Mouse (Mus musculus) retina, postnatal 1 day (tissue): Measurements from ENCODE around the gene Rgs8.
A peak's percentile ranks its signal among the peaks of the same experiment; 100 is the strongest.

Experiments
- DNase-seq: peaks from one replicate; pipeline ENCODE4 v3.0.0-alpha.2; 2012

Gene Rgs8

DNA sequence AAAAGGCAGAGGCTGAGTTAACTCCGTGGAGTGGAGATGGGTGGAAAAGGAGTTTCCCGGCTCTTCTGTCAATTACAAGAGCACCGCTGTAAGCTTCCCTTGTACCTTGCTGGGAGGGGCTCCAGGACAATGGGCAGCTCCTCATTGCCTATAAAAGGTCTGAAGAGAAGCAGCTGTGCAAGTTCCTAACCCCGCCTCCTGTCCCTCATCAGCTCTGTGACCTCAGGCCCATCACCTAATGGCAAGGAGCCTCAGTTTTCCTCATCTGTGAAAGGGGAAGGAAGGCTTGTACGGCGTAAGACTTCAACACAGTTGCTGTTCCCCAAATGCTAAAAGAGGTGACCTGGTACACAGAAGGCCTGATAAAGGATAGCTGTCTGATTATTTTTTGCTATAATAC is 24.8 kb downstream of the Rgs8 start:
- DNase-seq: no peak

DNA sequence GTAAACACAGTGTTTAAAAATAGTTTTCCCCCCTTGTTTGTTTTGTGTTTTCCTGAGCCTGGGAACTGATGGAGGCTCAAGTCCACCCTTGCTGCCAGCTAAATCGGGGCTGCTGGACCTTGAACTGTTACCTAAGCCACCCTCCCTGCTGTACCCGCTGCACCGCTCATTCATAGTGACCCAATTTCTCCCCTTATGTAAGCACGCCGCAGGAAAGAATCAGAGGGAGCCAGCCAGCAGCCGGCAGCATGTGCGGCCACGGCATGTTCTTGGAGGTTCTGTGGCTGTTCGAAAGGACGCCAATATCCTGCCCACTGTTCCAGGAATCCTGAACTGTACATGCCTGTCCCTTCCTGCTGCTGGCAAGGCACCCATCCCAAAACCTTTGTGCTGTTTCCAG is 26.3 kb downstream of the Rgs8 start:
- DNase-seq: peak; percentile 75

DNA sequence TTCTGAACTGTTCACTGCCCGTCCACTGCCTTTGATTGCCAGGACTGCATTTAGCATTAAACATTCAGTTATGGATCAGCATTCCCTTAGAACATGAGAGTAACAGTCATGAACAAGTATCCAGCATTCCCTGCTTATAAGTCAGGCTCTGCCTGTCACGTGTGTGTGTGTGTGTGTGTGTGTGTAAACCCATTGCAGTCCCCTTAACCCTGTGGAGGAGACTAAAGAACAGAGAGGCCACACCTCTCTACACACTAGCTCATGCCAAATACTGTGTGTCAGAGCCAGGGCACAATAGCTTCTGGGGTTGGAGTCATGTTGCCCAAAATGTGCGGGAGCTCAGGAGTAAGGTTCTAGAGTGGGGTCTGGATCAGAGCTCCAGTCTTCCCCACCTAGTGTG is 26.8 kb downstream of the Rgs8 start:
- DNase-seq: no peak

DNA sequence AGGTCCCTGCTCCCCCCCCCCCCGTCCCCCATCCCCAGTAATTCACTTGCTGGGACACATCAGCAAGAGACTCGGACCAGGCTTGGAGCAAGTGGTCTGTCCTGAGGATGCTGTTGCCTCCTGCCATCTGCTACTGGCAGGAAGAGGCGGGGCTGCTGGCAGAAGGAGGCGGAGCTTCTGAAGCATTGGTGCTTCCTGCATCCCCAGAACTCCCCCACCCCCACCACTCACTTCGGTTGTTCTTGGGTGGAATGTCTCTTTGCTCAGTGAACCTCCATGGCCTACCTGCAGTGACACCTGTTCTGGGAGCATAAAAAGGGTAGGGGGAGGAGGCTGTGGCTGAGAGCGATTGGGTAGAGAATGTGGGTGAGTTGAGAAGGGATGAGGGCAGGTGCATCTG is 27.5 kb downstream of the Rgs8 start:
- peak; percentile 58 for DNase-seq

DNA sequence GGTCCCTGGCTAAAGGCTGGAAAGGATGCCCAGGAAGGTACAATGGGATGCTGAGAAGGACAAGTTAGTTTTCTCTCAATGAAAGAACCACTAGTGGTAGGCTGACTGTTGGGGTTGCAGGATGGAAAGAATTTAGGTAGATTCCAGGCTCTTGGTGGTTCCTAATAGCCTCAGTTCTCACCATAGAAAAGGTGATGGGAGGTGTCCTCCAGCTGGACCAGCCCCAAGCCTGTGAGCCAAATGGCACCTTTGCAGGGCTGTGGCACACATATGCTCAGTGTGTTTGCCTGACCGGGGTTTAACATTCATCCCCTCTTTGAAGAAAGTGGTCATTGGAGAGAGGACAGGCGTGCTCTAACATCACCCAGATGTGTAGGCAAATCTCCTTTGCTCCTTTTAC is 28.2 kb downstream of the Rgs8 start:
- DNase-seq: no peak

DNA sequence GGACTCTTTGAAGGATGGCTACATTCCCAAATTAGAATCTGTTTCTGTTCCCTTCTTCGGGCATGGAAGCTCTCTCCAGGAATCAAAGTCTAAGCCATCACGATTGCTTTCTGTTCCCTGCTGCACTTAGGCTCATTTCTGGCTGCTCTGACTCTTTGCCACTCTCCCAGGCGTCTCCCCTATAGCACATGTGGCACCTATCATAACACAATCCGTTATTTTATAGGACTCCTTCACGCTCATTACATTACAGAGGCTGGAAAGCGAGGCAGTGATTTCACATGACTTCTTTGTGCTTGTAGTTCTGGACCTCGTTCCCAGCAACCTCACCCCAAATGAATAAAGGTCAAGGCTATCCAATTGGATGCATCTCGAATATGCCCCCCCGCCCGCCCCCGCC is 30.4 kb downstream of the Rgs8 start:
- DNase-seq: no peak

DNA sequence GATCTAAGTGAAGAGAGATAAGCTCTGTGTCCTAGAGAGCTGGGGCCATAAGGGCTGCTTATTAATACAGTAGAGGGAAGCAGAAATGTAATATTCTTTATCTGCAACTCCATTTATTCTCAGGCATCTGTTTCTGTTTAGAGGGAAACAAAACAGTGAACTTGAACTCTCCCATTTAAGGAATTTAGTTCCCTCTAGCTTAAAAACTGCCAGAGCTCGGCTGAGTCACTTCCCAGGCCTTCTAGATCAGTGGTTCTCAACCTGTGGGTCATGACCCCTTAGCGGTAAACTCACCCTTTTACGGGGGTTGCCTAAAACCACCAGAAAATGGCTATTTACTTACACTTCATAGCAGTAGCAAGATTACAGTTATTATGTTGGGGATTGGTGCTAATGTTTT is 32.8 kb downstream of the Rgs8 start:
- no peak for DNase-seq

DNA sequence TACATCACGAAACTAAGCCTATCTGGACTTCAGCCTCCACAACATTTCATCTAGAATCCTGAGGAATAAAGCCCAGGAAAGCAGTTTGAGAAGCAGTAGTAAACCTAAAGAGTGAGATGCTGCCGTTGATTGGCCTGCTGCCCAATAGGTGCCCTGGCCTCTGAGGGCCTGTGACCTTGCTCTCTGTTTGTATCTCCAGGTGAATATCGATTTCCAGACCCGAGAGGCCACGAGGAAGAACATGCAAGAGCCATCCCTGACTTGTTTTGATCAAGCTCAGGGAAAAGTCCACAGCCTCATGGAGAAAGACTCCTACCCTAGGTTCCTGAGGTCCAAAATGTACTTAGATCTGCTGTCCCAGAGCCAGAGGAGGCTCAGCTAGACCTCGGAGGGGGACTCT is 39.7 kb downstream of the Rgs8 start:
- DNase-seq: no peak

DNA sequence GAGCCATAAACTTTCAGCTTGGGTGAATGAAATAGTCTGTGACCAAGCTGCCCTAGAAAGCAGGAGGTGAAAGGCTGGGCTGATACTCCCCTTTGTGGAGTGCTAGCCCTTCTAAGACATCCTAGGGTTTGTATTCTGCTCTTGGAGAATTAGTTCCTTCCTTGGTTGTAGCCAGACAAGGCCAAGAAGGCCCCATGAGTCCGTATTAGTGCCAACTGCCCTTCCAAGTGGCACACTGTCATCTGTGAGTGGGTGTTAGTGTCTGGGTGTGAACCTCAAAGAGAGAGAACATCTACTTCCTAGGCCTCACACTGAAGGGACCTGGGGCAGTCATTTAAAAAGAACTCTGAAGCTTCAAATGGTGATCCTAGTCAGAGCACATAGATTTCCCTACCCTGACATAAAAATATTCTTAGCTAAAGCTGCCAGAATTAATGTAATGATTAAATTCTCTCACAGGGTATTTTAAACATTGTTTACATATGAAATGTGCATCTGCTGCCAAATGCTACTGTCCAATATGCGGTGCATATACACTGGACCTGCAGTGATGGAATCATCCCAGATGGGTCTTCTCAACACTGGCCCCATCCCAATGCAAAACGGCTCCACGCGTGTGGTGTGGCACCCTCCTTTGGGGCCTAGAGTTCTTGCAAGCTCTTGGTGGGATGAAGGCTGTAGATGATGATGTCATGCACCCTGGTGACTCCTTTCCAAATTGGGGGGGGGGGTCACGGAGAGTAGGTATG is 41.7 kb downstream of the Rgs8 start:
- DNase-seq: no peak

DNA sequence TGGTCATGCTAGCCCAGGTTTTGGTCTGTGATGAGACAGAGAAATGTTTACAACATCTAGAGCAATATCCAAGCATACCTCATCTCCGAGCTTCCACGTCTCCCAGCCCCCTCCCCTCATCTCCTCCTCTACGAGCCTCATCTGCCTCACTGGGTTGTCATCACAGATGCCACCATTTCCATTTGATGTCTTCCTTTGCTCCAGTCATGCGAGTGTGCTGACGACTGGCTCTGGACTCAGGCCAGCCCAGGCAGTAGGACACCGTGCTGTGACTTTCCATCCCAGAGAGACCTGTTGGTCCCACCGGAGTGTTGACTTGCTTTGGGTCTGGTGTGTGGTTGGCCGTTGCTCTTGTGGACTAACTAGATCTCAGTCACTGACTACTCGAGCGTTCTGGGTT is 42.6 kb downstream of the Rgs8 start:
- peak; percentile 79 for DNase-seq

DNA sequence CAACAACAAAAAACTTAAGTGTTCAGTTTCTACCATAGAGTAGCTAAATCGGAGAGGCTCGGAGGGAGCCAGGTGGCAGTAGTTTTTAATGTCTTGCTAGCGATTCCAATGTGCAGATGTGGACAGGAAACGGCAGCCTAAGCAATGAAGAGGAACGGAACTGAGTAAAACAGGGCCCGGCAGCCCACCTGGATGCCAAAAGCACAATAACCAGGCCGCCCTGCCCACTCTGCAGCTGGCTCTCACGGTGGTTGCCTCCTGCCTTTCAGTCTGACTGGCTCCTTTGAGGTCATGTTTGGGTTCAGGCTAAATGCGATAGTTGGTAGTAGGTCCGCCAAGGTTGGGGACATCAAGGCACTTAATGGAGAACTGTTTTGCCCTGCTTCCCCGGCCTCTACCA is 43.3 kb downstream of the Rgs8 start:
- no peak for DNase-seq

DNA sequence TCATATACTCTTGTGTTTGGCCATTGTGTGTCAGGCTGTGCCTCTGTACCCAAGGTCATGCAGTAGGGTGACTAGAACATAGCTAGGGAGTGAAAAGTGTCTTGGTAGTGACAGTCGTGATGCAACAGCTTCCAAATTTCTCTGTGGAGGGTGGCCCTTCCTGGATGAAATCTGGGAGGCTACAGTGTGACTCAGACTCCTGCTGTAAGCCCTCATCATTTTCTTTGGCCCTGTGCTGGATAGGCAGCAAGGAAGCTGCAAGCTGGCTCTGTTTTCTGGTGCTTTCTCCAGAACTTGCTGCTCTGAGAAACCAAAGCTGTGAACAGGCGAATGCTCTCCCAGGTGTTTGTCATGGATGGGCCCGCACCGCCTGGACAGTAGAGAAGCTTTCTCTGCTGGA is 43.7 kb downstream of the Rgs8 start:
- DNase-seq: no peak

DNA sequence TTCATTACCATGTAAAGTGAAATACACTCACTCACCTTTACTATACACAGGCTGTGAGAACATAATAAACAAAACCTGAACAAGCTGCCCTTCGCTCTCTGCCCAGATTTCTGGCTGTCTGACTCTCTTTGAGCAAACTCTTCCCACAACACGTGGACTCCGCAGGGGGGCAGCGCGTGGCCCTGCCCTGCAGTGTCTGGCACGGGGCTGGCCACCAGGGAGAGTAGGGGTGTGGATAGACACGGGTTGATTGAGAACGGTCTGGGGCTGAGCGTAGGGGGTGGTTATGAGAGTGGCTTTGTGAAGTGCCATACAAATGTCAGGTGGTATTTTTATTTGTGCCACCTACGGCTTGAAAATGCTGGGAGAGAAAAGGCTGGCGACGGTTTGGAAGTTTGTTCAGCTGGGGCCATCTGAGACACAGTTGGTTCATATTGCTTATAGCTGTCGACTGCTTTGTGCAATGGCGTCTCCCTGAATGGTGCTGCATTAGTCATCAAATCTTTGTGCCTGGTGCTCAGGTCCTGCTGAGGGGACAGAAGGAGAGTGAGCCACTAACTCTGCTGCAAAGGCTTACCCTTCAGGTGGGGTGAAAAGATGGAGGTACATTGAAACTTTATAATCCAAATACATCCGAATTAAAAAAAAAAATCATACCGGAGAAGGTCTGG is 44.9 kb downstream of the Rgs8 start:
- peak; percentile 43 for DNase-seq

DNA sequence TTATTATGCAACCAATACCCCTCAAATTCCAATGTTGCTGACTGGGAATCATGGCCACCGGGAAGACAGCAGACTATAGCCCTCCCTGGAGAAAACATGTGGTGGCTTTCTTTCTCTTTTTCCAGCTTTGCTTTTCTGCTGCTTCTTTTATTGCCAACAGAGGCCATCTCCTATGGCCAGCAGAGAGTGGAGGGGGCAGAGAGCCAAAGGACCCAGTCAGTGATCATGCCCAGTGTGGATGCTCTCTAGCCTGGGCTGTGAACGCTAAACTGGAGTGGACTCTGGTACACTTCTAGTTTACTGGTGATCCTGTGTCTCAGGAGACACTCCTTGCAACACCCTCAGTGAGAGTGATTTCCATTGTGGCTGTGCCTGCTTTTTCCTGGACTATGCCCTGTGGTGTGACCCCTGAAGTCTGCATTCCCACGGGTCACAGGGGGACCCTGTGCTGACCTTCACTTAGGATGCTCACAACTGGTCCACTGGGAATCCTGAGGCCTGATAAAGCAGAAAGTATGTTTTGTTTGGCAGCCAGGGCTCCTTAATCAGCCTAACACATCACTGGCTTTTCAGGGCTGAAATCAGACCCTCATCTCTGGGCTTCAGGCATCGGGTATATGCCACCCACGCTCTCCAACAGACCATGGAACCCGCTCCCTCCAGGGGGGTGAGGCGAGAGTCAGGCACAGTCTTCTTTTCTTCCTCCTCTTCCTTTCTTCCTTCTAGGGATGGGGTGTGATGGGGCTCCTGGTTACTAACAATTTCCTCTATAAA is 45.7 kb downstream of the Rgs8 start:
- no peak for DNase-seq

DNA sequence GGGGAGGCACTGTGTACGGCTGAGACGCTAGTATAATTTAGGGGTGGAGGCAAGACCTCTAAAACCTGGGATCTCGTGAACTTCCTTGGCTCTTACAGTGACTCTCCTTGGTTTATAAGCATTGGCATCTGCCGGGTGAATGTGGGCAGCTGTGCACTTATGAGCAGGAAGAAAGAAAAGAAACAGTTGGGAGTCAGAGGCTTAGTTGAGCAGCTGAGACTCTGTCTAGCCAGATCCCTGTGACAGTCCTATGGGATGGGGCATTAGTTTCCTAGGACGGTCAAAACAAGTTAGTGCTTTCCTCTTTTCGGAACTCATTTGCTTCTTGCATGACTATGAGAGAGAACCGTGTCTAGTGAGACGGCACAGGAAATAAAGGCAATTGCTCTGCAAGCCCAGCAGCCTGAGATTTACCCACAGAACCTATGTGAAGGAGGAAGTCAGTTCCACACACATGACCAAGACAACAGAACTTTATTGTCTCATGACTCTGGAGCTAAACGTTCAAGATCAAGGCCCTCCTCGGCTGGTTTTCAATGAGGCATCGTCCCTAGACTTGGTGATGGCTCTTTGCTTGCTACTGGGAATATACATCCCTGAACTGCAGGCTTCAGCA is 47.7 kb downstream of the Rgs8 start:
- no peak for DNase-seq

DNA sequence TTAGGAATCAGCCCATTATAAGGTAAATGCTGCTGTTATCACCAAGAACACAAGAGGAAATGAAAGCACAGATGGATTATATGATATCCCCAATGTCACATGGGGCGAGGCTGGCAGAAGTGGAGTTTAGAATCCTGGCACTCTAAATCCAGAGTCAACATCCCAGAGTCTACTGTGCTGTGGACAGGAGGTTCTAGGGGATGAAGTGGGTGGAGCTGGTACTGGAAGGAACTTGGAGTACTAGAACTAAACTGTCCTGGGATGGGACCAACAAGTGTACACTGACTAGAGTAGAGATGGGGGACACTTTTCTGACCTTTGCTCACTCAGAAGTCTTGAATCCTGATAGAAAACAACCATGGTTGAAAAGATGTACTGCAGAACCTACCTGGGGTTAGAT is 48.6 kb downstream of the Rgs8 start:
- no peak for DNase-seq

DNA sequence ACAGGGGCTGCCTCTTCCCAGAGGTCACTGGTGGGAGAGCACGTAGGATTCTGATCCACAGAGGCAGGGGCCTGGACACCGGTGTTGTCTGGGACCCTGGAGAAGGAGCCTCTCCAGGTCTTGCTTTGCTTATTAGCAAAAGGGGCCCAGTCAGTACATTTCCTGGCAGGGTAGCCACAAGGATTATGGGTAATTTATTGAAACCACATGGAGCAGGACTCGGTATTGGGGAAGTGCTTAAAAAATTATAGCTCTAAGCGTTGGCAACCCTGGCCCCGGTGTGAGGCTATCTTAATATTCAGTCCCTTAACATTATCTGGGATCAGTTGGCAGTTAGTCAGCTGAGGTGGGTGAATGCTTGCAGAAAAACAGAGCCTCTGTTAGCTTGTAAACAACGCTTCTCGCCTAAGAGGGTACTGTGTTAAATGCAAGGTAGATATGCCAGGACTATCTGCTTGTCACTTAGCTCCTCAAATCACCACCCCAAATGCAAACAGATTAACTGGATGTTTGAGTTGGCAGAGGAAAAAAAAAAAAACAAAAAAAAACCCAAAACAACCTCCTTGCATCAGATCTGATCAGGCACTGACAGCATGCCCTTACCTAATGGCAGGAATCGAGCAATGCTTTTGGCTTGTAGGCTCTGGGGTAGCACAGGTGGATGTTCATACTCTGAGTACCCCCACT is 49.5 kb downstream of the Rgs8 start:
- no peak for DNase-seq

DNA sequence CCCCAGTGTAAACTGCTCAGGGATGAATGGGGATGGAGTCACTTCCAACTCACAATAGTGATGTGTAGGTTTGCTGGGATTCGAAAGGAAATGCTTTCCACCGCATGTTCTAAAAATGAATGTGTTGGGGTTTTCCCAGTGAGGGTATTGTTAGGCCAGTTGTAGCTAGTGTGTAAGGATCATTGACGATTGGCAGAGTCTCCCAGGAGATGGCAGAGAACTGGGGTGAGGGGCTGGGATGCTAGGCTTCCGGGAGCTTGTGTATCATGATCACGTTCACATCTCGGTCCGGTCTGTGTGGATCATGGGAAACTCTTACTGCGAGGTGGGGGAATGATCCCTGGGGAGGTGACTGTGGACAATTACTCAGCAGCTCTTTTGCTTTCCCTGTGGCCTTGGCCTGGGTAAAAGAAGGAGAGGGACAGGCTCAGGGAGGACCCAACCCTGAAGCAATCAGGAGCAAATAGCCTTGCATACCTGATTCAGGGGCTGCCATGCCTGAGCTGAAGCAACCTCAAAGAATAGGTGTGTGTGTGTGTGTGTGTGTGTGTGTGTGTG is 50.1 kb downstream of the Rgs8 start:
- DNase-seq: no peak

DNA sequence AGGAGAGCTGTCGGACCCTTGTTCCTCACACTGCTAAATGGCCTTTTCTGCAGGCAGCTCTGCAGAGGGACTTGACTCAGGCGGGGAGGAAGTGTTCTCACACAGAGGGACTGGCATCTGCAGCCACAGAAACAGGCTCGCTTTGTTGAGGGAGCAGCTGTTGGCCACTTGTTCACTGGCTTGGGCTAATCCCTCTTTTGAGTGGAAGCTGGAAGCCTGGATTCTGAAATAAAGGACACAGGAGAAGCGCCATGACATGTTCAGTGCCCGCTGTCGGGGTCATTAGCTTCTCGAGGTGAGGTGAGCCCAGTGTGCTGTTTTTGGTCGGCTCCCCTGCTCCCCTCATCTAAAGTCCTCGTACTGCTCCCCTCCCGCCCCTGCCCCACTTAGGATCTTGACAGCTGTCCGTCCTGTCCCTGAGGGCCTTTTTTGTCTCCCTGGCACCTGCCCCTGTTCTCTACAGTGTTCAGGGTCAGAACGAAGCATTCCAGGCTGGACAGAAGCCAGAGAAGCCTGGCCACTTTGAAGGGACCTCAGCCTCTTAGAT is 50.7 kb downstream of the Rgs8 start:
- DNase-seq: peak; percentile 94

DNA sequence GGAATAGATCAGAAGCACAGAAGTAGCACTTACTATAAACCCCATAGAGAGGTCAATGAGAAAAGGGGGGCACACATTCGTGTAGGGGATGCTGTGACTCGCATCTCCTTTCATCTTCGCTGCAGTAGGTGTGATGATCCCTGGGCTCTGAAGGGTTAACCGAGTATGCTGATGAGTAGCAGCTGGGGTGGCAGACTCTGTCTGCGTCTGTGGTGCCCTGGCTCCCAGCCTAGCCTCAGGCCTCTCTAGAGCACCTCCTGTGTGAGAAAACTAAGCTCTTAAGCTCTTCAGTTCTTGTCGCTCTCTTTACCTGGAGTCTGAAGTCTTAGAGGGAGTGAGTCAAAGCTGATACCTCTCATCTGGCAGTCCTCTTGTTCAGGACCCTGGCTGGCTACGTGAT is 51.3 kb downstream of the Rgs8 start:
- DNase-seq: peak; percentile 79

DNA sequence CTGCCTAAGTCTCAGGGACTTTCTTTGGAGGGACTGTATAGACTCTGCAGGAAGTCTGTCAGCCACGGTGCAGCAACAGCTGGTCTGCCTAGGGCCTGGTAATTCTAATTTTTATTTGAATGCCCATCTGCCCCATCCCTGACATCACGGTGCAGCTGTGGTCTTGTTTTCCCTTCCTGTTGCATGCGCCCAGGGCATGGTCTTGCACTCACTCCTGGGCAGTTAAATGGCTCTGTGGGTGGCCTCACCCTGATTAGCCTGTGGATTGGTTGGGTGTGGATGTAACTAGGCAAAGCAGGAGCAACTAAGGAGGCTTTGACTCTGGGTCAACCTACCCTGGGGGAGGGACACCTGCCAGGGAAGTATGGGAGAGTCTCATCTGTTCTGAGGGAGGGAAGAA is 52.2 kb downstream of the Rgs8 start:
- DNase-seq: peak; percentile 82

DNA sequence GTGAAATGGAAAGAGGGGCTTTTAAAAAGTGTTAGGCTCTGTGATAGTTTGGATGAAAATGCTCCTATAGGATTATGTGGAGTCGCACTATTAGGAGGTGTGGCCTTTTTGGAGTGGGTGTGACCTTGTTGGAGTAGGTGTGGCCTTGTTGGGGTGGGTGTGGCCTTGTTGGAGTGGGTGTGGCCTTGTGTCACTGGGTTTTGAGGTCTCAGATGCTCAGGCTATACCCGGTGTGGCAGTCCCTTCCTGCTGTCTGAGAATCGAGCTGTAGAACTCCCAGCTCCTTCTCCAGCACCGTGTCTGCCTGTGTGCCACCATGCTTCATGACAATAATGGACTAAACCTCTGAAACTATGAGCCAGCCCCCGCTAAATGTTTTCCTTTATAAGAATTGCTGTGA is 55.8 kb downstream of the Rgs8 start:
- DNase-seq: no peak
